ENCODE assay signal across 17 mouse cellular contexts in the genomic region with DNA sequence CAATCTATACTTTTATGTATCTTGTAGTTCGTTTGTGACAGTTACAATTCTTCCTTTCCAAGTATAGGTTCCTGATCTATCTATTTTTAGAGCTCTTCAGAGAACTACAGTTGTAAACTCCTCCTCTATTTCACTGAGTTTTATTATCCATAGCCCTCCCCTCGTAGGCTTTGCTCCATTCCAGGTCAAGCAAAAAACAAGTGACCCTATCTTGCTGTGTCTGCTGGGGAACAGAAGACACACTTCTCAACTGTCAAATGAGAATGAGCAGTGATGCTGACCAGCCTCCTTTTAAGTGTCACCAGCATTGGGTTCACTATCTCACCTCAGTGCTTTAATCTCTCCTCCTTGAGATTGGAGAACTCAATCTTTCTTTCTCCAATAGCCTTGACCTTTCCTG.
"Had no signal": no experiment of that assay in that cellular context is flagged by ENCODE, and none has a peak within 500 bp of the region (broad histone marks: within the 10 kb centered on the region; RNA-seq: fewer than 3 reads in every experiment).

No protein-coding gene starts in this region.

- DNase-seq: lung, adult 2 months; lung, postnatal 14 days; lung, postnatal 36 days; right cerebral cortex, postnatal 14 days; thymus, adult 2 months; thymus, postnatal 25 days; thymus, postnatal 4 days had no signal

- H3K27ac ChIP-seq: lung, embryonic 15.5 days; macrophage; midbrain, embryonic 13.5 days; midbrain, embryonic 15.5 days; neural tube, embryonic 12.5 days; stomach, embryonic 15.5 days; stomach, postnatal 0 days had no signal

- H3K9me3 ChIP-seq: lung, embryonic 15.5 days; megakaryocyte, embryonic 14.5 days; midbrain, embryonic 13.5 days; midbrain, embryonic 15.5 days; neural tube, embryonic 12.5 days; stomach, embryonic 15.5 days had no signal

- H3K4me1 ChIP-seq: lung, embryonic 15.5 days; megakaryocyte, embryonic 14.5 days; midbrain, embryonic 13.5 days; midbrain, embryonic 15.5 days; neural tube, embryonic 12.5 days; stomach, embryonic 15.5 days had no signal

- H3K4me2 ChIP-seq: lung, embryonic 15.5 days; midbrain, embryonic 11.5 days; midbrain, embryonic 13.5 days; midbrain, embryonic 15.5 days; neural tube, embryonic 12.5 days; stomach, embryonic 15.5 days had no signal

- H3K4me3 ChIP-seq: lung, embryonic 15.5 days; megakaryocyte, embryonic 14.5 days; midbrain, embryonic 13.5 days; midbrain, embryonic 15.5 days; neural tube, embryonic 12.5 days; stomach, embryonic 15.5 days had no signal

- ATAC-seq: lung, postnatal 0 days; midbrain, embryonic 13.5 days; midbrain, embryonic 15.5 days had no signal

- H3K27me3 ChIP-seq: lung, embryonic 15.5 days; megakaryocyte, embryonic 14.5 days; midbrain, embryonic 13.5 days; midbrain, embryonic 15.5 days; neural tube, embryonic 12.5 days; stomach, embryonic 15.5 days had no signal

- H3K9ac ChIP-seq: lung, embryonic 15.5 days; midbrain, embryonic 13.5 days; midbrain, embryonic 15.5 days; neural tube, embryonic 12.5 days; stomach, embryonic 15.5 days had no signal

- H3K36me3 ChIP-seq: lung, embryonic 15.5 days; midbrain, embryonic 13.5 days; midbrain, embryonic 15.5 days; neural tube, embryonic 12.5 days; stomach, embryonic 15.5 days had no signal
